Mouse (Mus musculus) left cerebral cortex, adult 18-20 months (tissue): ENCODE measurements at regions not wholly inside any gene's neighbourhood (a gene's known extent, or its start where the extent isn't known, plus 50 kb on each side); places are given as distances from the start of the nearest gene placed in this dataset.
"Not testable (repeated sequence)": the region's sequence is repeated elsewhere in the genome, so short reads cannot be mapped to it uniquely, and the experiment has no call there.

Experiments
- DNase-seq, 2 experiments: peaks; one replicate each; pipeline ENCODE4 v3.0.0; 2021 to 2022; ENCODE audit warnings: low spot score in 2 of 2, mixed read lengths in 1 of 2

DNA sequence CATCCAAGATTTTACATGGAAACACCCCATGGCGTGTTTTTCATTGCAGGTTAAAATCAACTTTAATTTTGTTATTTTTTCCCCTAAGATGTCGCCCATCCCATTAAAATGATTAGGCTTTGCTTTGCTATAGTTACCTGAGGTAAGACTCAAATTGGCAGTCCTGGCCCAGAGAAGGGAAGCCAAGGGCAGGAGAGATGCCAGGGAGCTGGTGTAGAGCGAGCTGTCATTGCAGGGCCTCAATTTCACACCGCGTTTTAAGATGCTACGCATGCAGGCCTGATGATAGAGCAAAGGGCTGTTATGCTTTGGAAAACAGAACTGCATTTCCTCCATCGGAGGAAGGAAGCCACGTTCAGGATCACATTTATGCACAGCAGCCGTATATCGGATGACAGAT is 852.7 kb upstream of the Sox9 start:
- no peak for DNase-seq

DNA sequence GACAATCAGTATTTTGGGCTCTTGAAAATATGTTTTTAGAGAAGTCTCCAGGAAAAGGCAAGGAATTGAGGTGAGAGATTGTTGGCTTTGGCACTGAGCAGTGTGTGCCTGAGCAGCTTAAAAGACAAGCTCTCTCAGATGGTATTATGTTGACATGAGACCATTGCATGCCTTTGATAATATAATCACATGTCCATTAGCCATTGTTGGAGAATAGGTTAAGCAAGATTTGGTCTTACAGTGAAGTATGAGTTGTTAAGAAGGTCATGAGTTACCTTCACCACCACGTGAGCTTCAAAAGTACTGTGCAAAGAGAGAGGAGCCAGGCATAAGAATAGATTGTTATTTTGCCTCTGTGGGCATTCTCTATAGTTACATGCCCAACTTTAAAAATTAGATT is 850.0 kb upstream of the Sox9 start:
- no peak for DNase-seq

DNA sequence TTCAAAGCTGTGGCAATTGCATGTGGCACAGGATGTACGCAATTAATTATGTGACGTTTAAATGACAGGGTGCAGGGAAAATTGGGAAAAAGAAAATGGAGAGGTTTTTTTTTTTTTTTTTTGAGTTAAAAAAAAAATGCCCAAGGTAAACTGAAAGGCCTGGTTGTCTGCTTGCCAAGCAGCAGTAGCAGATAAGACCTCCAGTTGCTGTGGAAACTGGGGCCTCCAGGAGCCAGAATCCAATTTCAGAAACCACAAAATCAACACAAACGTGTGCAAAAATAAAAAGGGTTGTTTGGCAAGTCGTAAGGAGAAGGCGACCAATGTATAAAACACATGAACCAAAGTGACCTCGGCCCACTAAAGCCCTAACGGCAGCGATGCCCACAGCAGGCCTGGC is 837.7 kb upstream of the Sox9 start:
- DNase-seq, result no peak

DNA sequence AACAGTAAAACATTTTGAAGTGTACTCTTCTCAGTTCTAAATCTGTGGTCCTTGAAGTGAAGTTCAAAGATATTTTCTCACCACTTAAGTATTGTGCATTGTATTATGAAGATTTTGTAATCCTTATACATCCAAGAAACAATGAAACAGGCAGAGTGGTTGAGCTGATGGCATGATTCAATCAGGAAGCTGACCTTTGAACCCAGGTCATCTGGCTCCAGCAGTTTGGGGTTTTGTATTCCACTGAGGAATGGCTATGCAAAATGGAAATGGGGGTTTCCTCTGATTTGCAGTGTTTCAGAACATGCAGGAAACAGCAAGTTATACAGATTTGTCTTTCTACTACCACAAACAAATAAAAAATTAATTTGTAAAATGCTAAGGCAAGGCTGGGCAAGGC is 836.2 kb upstream of the Sox9 start:
- no peak for DNase-seq

DNA sequence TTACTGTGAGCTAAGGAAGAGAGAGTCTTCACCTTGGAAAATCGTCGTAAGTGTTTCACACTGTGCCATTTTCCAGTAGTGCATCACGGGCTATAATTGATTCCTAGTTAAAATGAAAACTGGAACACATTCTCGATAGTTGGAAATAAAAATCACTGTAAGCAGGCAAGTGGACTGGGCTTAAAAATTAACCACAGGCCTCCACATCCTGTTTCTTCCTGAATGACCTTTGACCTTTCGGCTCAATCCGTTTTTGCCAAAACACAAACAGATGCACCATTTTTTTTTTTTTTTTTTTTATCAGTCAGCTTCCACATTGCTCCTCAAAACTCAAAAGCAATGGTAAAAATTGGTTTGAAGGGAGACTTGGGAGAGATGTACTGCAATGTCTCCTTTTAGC is 834.4 kb upstream of the Sox9 start:
- DNase-seq, result no peak

DNA sequence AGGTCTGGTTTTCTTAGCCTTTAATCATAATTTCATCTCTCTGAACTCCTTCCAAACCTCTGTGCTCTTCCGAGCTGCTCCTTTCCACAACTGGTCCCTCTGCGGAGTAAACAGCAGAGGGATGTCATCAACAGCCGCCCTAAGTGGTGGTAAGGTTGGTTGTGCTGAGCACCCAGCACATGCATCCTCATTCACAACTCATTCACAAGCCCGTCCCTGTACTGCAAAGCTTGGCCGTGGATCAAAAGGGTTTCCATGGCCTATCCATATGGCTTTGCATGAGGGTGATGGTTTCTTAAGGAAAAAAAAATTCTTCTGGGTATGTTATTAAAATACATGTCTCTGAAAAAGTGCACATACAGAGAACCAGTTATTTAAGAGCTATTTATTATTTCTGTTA is 828.6 kb upstream of the Sox9 start:
- no peak for DNase-seq

DNA sequence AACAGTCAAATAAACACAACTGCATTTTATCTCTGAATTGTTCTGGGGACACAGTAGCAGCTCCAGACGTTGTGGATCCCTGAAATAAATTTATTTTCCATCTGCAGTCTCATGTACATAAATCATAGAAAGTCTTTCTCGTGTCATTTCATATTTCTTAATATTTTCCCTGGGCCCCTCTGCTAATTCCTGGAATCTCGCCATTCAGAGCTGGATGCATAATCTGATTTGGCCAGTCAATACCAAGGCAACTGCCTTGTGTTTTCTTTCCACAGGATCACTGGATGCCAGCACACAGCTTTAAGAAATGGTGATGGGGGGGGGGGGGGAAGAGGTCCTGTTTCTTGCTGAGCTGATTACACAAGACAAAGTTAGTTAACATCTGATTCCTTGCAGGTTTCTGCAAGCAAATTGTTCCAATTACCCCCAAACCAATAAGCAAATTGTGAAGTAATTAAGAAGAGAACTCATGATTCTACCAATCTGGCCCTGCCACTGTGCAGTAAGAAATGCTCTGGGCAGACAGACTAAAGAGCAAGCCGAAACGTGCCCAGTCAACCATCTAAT is 824.2 kb upstream of the Sox9 start:
- no peak for DNase-seq

DNA sequence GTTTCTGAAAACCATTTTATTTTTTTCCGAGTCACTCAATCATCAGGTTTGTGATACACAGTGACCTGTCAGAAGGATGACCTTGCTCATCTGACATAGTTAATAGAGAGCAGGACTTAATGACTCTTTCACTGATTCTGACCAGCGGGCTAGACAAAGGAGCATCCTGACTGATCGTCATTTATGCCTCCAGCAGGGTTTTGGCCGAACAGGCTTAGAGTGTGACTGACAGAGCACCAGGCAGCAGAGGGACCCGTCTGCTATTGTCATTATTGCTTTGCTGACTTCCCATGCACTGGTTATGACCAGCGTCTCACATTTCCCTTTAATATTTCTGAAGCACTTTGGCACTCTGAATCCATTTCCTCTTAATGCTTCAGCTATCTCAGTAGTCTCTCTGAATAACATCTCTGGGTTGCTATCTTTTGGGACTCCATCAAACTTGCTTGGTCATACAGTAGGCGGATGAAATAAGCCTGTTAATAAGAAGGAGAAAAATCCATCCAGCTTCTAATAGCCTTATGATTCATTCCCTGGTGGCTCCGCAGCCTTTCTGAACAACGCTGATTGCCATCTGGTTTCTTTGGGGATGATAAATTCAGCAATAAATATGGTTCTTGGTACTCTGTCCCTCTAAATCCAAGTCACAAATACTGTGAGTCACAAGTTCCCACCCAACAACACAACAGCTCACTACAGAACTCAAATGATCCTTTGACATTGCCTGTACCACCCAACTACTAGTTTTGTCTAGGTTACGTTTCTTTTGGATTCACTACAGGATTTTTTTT is 820.8 kb upstream of the Sox9 start:
- no peak for DNase-seq

DNA sequence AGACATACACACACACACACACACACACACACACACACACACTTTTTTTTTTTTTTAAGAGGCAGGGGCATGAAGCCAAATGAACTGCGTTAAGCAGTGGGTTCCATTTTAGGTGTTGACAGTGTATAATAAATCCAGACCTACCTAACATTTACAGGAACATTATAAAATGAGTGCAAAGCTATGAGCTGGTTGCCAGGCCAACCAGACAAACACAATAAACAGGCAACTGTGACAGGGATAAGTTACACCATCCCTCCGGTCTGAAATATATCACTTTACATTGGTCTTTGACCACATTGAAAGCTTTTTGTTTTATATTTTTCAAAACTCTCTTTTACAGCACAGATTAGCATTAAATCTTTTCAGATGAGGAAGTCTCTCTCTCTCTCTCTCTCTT is 820.2 kb upstream of the Sox9 start:
- no peak for DNase-seq

DNA sequence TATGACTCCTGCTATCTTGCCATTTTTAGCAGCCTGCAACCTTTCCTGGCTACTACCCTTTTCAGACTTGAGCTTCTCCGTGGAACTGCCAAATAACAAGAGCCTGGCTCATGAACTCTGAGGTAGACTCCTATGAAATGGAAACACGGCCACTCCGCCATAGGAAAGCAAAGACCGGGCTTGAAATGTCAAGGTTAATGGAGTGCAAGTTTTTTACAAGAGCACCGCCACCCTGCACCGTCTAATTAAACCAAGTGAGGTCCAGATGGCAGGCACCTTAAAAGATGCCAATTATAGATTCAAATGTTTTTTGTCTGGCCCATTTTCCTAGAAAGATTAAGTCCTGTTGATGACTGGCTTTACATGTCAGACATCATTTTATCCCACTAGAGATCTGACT is 818.0 kb upstream of the Sox9 start:
- no peak for DNase-seq

DNA sequence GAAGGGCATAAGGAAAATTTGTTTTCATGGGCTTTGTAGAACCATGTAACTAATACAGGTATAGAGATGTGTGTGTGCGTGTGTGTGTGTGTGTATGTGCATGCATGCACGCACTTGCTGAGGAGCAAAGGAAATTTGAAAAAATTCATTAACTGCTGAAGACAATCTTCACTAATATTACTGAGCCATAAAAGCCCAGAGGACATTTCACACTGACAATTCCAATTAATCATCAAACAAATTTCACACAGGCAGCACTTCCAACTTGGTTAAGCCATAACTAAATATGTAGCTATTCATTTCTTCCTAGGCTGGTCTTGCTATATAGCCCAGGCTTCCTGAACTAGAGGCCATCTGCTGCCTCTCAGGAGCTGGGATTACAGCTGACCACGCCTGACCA is 815.6 kb upstream of the Sox9 start:
- DNase-seq, result no peak

DNA sequence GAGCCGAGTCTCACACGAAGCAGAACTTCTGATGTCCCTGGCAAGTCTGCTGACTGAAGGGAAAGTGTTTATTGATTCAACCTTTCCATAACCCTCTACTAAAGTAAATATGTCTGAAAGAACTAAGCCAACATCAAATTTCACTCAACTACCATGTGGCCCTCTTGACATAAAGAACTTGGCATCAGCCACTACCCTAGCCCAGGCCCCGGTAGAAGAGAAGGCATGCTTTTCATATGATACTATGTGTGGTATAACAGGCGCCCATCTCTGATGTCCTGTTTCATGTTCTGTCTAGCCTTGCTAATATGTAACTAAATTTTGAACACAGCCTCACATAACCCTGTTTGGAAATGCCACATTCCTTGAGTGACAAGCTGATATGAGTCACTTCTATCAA is 811.0 kb upstream of the Sox9 start:
- no peak for DNase-seq

DNA sequence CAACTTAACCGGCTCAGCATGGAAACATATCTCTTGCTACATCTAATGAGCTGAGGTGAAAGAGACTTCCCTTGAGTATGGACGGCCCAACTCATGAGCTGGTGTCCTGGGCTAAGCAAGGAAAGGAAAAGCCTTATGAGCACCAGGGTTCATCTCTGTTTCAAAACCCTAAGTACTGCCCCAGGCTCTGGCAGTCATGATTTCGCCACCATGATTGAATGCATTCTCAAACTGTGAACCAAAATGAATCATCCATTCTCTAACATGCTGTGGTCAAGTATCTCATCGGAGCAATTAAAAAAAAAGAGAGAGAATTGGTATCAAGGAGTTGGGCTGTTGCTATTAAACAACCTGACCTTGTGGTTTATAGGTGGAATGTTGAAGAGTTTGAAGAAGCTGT is 803.4 kb upstream of the Sox9 start:
- no peak for DNase-seq

DNA sequence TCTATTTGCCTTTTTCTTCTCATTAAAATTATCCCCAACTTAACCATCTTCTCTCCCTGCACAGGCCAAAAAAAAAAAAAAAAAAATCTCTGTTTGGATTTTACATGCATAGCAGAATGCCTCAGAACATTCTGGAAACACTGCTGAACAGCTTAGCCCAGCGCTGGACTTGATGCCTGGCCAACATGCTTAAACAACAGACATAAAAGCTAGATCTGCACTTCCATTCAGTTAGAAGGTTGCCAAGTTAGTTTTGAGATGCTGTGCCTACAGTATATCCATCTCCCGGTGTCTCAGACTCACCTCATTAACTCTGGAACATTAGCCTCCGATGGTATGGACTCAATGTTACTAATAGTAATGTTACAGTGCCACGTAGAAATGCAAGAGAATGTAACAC is 785.6 kb upstream of the Sox9 start:
- DNase-seq, result no peak

DNA sequence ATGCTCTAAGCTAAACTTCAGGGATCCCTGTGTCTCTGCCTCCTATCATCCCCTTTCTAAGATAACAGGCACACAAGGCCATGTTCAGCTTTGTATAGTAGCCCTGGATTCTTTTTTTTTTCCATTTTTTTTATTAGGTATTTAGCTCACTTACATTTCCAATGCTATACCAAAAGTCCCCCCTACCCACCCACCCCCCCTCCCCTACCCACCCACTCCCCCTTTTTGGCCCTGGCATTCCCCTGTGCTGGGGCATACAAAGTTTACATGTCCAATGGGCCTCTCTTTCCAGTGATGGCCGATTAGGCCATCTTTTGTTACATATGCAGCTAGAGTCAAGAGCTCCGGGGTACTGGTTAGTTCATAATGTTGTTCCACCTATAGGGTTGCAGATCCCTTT is 771.2 kb upstream of the Sox9 start:
- not testable (repeated sequence) for DNase-seq

DNA sequence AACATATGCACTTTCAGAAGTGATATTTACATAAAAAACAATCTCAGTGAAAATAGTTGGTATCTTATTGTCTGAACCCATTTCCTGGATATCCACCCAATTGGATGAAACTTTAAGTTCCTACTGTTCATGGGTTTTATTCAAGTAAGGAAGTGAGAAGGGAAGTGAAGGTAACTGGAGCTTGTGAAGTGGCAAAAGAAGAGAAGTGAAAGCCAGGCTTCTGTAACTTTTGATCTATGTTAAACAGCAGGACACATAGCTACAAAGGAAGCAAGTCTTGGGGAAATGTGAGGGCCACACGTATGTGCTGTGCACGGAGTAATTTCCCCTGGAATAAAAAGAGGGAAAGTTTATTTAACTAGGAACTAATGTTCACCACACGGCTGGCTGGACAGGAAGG is 764.1 kb upstream of the Sox9 start:
- no peak for DNase-seq

DNA sequence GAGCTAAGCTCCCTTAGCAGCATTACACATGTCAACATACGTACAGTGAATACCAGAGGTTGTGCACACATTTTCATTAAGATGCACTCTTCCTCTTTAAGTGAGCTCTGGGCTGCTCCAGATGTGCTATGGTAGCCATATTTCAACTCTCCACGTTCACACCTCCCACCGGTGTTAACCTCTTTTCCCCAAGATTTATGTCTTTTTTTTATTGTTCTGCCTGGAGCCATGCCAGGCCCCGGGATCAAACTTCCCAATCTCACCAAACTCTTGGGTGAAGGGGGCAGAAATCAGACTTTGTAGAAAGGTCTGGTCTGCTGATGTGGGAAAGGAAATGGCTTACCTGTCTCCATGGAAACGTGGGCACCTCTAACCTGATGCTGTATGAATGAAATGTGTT is 754.0 kb upstream of the Sox9 start:
- DNase-seq, result no peak

DNA sequence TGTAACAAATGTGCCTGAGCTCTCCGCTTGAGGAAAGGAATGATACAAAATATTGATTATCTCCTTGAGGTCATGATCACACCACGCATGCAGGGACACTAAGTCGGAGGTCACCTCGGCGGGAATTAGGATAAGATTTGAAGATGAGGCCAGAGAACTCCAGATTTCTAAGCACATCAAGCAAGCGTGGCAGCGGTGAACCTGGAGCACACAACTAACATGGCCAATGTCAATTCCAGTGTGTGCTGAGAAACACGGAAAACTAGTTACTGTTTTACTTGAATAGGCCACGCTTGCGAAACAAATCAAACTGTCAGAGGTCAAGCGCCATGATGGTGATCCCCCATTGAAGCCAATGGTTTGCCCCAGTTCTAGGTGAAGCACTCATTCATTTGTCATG is 743.3 kb upstream of the Sox9 start:
- DNase-seq, result no peak

DNA sequence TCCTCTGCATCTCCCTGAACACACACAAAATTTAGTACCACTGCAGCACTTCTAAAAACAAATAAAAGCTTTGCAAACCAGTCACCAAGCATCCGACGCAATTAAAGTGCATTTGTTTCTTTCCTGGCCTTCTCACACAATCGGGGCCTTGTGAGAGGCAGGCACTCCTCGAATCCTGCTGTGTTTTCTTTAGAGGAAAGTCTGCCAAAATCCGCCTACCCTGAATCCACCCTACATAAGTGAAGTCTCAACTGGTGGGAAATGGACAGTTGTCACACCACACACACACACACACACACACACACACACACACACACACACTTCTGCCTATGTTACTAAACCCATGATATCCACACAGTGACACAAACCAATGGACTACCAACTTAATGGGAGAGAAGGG is 737.6 kb upstream of the Sox9 start:
- no peak for DNase-seq

DNA sequence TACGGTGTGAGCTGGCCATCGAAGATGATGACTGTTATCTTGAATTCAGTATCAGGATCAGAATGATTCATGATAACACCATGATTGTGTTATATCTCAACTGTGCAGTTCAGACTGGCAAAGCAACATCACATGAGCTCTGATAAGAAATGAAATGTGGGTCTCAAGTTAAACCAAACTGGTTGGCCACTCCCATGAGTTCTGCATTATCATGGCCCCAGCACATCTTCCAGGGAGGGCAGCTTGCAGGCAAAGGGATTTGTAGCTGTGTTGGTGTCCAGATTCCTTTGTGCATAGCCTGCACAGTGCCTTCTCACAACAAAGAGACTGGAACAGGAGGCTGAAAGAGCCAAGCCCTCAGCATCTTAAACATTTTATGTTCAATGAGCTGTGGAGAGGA is 736.7 kb upstream of the Sox9 start:
- no peak for DNase-seq

DNA sequence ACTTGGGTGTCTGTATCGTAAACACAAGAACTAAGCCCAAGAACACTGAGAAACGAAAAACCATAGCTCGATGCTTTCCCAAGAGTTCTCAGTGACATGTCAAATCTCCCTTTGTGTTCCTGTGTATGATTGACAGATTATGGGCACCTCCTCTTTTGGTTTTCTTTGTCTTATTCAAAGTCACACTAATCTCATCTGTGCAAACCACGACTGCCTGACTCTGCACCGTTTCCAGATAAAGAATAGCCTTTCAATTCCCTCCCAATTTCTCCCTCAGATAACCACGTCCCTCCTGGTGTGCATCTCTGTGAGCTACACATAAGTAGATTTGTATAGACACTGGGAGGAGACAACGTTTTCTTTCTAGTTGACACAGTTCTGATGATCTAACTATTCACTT is 731.7 kb upstream of the Sox9 start:
- no peak for DNase-seq

DNA sequence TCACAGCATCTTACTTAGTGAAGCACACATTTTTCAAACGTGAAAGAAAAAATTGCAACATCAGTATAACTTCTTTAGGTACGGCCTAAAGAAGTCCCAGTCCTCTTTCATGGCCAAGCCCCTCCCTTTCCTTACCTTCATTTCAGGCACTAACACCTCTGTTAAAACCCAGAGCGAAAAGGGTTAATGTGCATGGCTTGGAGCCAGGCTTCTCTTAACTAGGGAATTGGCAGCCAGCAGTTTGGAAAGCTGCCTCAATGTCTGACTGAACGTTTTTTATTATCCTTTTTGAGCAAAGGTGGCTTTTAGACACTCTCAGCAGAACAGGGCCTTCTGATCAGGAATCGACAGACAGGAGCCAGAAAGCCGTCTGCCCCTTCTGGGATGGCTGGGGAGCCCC is 726.4 kb upstream of the Sox9 start:
- DNase-seq, result no peak

DNA sequence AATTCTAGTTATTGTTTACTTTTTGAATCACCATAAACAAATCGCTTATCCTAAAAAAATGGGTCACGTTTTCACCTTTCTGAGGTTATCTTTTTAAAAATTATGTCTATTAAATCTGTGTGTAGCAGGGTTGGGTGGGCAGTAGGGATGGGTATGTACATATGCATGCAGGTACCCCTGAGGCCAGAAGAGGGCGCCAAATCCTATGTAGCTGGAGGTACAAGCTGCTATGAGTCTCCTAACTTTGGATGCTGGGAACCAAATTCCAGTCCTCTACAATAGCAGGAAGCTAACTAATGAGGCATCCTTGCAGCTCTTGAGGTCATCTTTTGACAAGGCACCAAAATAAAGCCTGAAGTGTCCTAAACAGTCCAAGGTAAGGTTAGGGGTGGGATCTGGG is 714.8 kb upstream of the Sox9 start:
- DNase-seq, result no peak

DNA sequence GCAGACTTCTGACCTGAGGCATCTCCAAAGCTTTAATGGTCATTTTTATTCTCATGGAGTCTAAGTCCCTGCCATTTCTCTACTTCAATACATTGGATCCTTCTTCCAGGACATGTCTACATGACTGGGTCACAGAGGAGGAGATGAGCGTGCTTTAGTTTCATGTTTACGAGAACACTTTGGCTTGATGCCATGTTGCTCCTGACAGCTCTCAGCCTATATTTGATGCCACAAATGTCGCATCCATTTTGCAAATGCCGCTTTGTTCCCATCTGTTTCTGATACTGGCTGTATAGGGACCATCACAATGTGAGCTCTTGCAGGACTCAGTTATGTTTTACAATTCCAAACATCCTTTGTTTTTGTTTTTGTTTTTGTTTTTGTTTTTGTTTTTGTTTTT is 713.2 kb upstream of the Sox9 start:
- DNase-seq, result no peak
